Mouse (Mus musculus) kidney, postnatal 14 days (tissue): ENCODE data around the gene Ptpn11.
"Not testable (repeated sequence)": the region's sequence is repeated elsewhere in the genome, so short reads cannot be mapped to it uniquely, and the experiment has no call there.

Experiments used
- DNase-seq: peaks from one replicate; pipeline ENCODE4 v3.0.0; 2022; ENCODE audit warnings: mixed read lengths

Gene Ptpn11

GRCm38 (mm10) chr5:121190836-121191583, at the start of gene Ptpn11:
Gene Ptpn11 (minus strand): TSS chr5:121191397.
- peak; percentile 93 for DNase-seq

GRCm38 (mm10) chr5:121239846-121240245, 48.6 kb upstream of the Ptpn11 start:
- no peak for DNase-seq

GRCm38 (mm10) chr5:121238208-121238607, 47.0 kb upstream of the Ptpn11 start:
- DNase-seq, result no peak

GRCm38 (mm10) chr5:121236171-121236570, 45.0 kb upstream of the Ptpn11 start:
- no peak for DNase-seq

GRCm38 (mm10) chr5:121233726-121234125, 42.5 kb upstream of the Ptpn11 start:
- no peak for DNase-seq

GRCm38 (mm10) chr5:121232789-121233188, 41.6 kb upstream of the Ptpn11 start:
- DNase-seq, result no peak

GRCm38 (mm10) chr5:121230811-121231210, 39.6 kb upstream of the Ptpn11 start:
- no peak for DNase-seq

GRCm38 (mm10) chr5:121229182-121229581, 38.0 kb upstream of the Ptpn11 start:
- DNase-seq, result no peak

GRCm38 (mm10) chr5:121227330-121227729, 36.1 kb upstream of the Ptpn11 start:
- DNase-seq, result not testable (repeated sequence)

GRCm38 (mm10) chr5:121226845-121227244, 35.6 kb upstream of the Ptpn11 start:
- DNase-seq, result no peak

- no peak for DNase-seq
These were observed 35.2 kb upstream of the Ptpn11 start for GRCm38 (mm10) chr5:121226406-121226805.

GRCm38 (mm10) chr5:121225854-121226253, 34.7 kb upstream of the Ptpn11 start:
- no peak for DNase-seq

- no peak for DNase-seq
These were observed 33.7 kb upstream of the Ptpn11 start for GRCm38 (mm10) chr5:121224856-121225255.

- not testable (repeated sequence) for DNase-seq
These were observed 32.8 kb upstream of the Ptpn11 start for GRCm38 (mm10) chr5:121224020-121224419.

GRCm38 (mm10) chr5:121221328-121221850, 30.2 kb upstream of the Ptpn11 start:
- DNase-seq, result no peak

- DNase-seq, result no peak
These were observed 29.6 kb upstream of the Ptpn11 start for GRCm38 (mm10) chr5:121220732-121221301.

GRCm38 (mm10) chr5:121219980-121220731, 29.0 kb upstream of the Ptpn11 start, which contains the start of gene Hectd4:
Gene Hectd4 (plus strand): TSS chr5:121220219.
- peak; percentile 97 for DNase-seq

GRCm38 (mm10) chr5:121219190-121219589, 28.0 kb upstream of the Ptpn11 start:
- DNase-seq, result no peak

GRCm38 (mm10) chr5:121217313-121217634, 26.1 kb upstream of the Ptpn11 start:
- DNase-seq, result no peak

- DNase-seq, result not testable (repeated sequence)
These were observed 25.6 kb upstream of the Ptpn11 start for GRCm38 (mm10) chr5:121216584-121217312.

GRCm38 (mm10) chr5:121216126-121216446, 24.9 kb upstream of the Ptpn11 start:
- no peak for DNase-seq

GRCm38 (mm10) chr5:121215380-121216125, 24.4 kb upstream of the Ptpn11 start:
- DNase-seq, result peak; percentile 79
